Comparison of ENCODE assay signal across 8 mouse cellular contexts in the genomic region with DNA sequence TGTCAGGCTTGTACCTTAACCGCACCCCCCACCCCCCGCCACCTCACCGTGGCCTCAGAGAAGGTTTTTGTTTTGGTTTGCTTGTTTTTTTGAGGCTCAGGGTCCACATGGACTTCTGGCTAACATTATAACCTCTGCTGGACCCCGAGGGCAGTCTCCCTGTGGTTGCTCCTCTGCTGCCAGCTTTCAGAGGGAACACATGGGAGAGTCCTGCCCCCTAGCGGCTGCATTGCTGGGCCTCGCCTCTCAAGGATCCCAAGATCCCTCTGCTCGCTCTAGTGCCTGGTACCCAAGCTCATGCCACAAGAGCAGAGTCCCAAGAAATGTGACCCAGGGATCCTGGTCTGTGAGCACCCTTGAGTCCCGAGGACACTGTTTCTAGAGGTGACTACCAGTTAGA. TPM values are rescaled to one million over a fixed set of nuclear protein-coding genes. Genes with fewer than 3 reads are reported as not detected.
DNase-seq lines count a peak whose midpoint lies in the region; ATAC-seq and TF ChIP-seq lines count a peak whose summit lies in the region.

No protein-coding gene starts in this region.

- WGBS in forebrain, embryonic 10.5 days, result 36% methylated on average over 8 of the region's 8 CpGs
- 41% methylated on average over 8 of the region's 8 CpGs for WGBS in forebrain, embryonic 13.5 days
- 44% methylated on average over 8 of the region's 8 CpGs for WGBS in stomach, postnatal 0 days

- H3K27me3 ChIP-seq in forebrain, embryonic 10.5 days (ENCODE audit: poor library complexity, severe bottlenecking), result no peaks in the 10 kb centered on the region
- H3K27me3 ChIP-seq in forebrain, embryonic 13.5 days, result no peaks in the 10 kb centered on the region
- H3K27me3 ChIP-seq in stomach, postnatal 0 days (ENCODE audit: control insufficient read depth, insufficient read depth, low read length), result no peaks in the 10 kb centered on the region

- H3K9me3 ChIP-seq in forebrain, embryonic 10.5 days, result no peaks in the 10 kb centered on the region
- H3K9me3 ChIP-seq in forebrain, embryonic 13.5 days (replicated peaks), result no peaks in the 10 kb centered on the region
- H3K9me3 ChIP-seq in stomach, postnatal 0 days (ENCODE audit: control insufficient read depth, low read length), result no peaks in the 10 kb centered on the region

- no peak for TF ChIP-seq POLR2A in cortical plate, adult 2 months (IDR thresholded peaks at IDR 0.05; ENCODE audit: extremely low read depth, insufficient read depth, low read length)

- H3K4me2 ChIP-seq in forebrain, embryonic 13.5 days, result no peak overlapping the region
- H3K4me2 ChIP-seq in stomach, postnatal 0 days (replicated peaks; ENCODE audit: low read depth), result no peak overlapping the region

- ATAC-seq in forebrain, embryonic 13.5 days, result no peak
- ATAC-seq in stomach, postnatal 0 days (ENCODE audit: low FRiP score, low TSS enrichment), result no peak

- DNase-seq in forebrain, embryonic 10.5 days (ENCODE audit: extremely low spot score, low spot score), result peak; percentile 73
- peak; percentile 37 to 50 for DNase-seq in right cerebral cortex, adult 2 months (ENCODE audit: low spot score in 2 of 2)
- DNase-seq in right cerebral cortex, postnatal 25 days, result no peak
- peak; percentile 72 for DNase-seq in kidney, adult 18-20 months
- DNase-seq in lung, postnatal 10 days, result peak; percentile 61
- DNase-seq in stomach, postnatal 0 days (ENCODE audit: low spot score), result peak; percentile 78

- H3K4me3 ChIP-seq in forebrain, embryonic 10.5 days, result no peak overlapping the region
- H3K4me3 ChIP-seq in forebrain, embryonic 13.5 days, result no peak overlapping the region
- no peak overlapping the region for H3K4me3 ChIP-seq in cortical plate, adult 2 months (ENCODE audit: insufficient read depth, low read length)
- H3K4me3 ChIP-seq in stomach, postnatal 0 days (ENCODE audit: low read depth, low read length), result no peak overlapping the region

- no peak overlapping the region for H3K9ac ChIP-seq in forebrain, embryonic 13.5 days
- no peak overlapping the region for H3K9ac ChIP-seq in stomach, postnatal 0 days (ENCODE audit: low read length)

- H3K4me1 ChIP-seq in forebrain, embryonic 10.5 days, result peaks cover 26% of the 10 kb centered on the region
- peaks cover 19% of the 10 kb centered on the region; the same call in 1 of the 2 replicates for H3K4me1 ChIP-seq in forebrain, embryonic 13.5 days
- H3K4me1 ChIP-seq in cortical plate, adult 2 months (ENCODE audit: control insufficient read depth, insufficient read depth, low read length), result peaks cover 2% of the 10 kb centered on the region
- no peaks in the 10 kb centered on the region for H3K4me1 ChIP-seq in stomach, postnatal 0 days (replicated peaks; ENCODE audit: control insufficient read depth, insufficient read depth)

- TF ChIP-seq CTCF in cortical plate, adult 2 months (IDR thresholded peaks at IDR 0.05; ENCODE audit: extremely low read depth, insufficient read depth, low read length), result peak; percentile 67
- peak; percentile 81 for TF ChIP-seq CTCF in stomach, postnatal 0 days (IDR thresholded peaks at IDR 0.05; ENCODE audit: low read depth)

- no peak overlapping the region for H3K27ac ChIP-seq in forebrain, embryonic 10.5 days
- H3K27ac ChIP-seq in forebrain, embryonic 13.5 days, result no peak overlapping the region
- H3K27ac ChIP-seq in cortical plate, adult 2 months (ENCODE audit: insufficient read depth, low read length), result no peak overlapping the region
- H3K27ac ChIP-seq in stomach, postnatal 0 days (replicated peaks), result no peak overlapping the region

- H3K36me3 ChIP-seq in forebrain, embryonic 10.5 days (replicated peaks), result no peaks in the 10 kb centered on the region
- H3K36me3 ChIP-seq in forebrain, embryonic 13.5 days (ENCODE audit: poor library complexity, severe bottlenecking), result no peaks in the 10 kb centered on the region
- H3K36me3 ChIP-seq in stomach, postnatal 0 days (ENCODE audit: control insufficient read depth, insufficient read depth, low read length), result no peaks in the 10 kb centered on the region

- no peak for TF ChIP-seq EP300 in stomach, postnatal 0 days (optimal IDR thresholded peaks at IDR 0.05)

RNA-seq across cellular contexts. Expression of a gene that starts 15.0 kb away (rescaled TPM):
- 22.6 and 23.6 TPM in 2 replicates for polyA plus RNA-seq in forebrain, embryonic 10.5 days (2016; fragmentation: Nextera tagmentation; extraction: Ambion mirVana)
- 23.5 and 25.8 TPM in 2 replicates for polyA plus RNA-seq in forebrain, embryonic 13.5 days (2015; fragmentation: Nextera tagmentation; extraction: Ambion mirVana)
- polyA plus RNA-seq in cortical plate, adult 2 months (2012; rRNA removed), result 6.7 and 7.3 TPM in 2 replicates
- 5.4 and 6.2 TPM in 2 replicates for polyA plus RNA-seq in stomach, postnatal 0 days (2015; fragmentation: Nextera tagmentation; extraction: Ambion mirVana)

RNA-seq across cellular contexts. Expression of a gene that starts 45.5 kb away (rescaled TPM):
- polyA plus RNA-seq in forebrain, embryonic 10.5 days (2016; fragmentation: Nextera tagmentation; extraction: Ambion mirVana), result 12.7 and 14.7 TPM in 2 replicates
- 8.8 and 9.3 TPM in 2 replicates for polyA plus RNA-seq in forebrain, embryonic 13.5 days (2015; fragmentation: Nextera tagmentation; extraction: Ambion mirVana)
- polyA plus RNA-seq in cortical plate, adult 2 months (2012; rRNA removed), result 12.9 and 13.2 TPM in 2 replicates
- polyA plus RNA-seq in stomach, postnatal 0 days (2015; fragmentation: Nextera tagmentation; extraction: Ambion mirVana), result 12.1 and 12.3 TPM in 2 replicates
